Mouse (Mus musculus): Measurements from ENCODE around the gene Sec61a1. TPM values are rescaled to one million over a fixed set of nuclear protein-coding genes. Genes with fewer than 3 reads are reported as not detected.
A peak's percentile ranks its signal among the peaks of the same experiment; 100 is the strongest.

Sec61a1 gene
- polyA plus RNA-seq, 1 experiment from 2014 or later: 156 TPM

DNA sequence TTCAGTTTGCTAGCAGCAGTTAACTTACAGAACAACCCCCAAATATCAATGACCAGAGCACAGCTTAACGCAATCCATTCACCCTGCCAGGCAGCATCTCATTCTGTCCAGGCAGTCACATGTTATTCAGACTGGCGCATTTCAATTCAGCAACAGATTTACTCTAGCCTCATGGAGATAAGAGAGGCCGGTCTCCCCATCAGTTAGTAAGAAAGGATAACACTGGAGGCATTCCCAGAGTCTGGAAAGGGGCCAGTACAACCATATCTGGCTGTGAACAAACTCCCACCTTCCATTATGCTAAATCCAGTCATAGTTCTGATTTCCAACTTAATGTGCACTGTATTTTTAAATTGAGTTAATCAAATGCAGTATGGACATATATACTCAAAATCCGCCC, 4.2 kb downstream of the Sec61a1 start:
- Histone ChIP-seq H3K27me3 (replicated peaks) (no peaks in the 10 kb centered on the region), H3K9ac (no peak overlapping the region), H3K4me1 (peaks cover 45% of the 10 kb centered on the region), H3K27ac (no peak overlapping the region), H3K36me3 (peaks cover 77% of the 10 kb centered on the region), H3K4me3 (no peak overlapping the region), H3K9me3 (replicated peaks) (no peaks in the 10 kb centered on the region), H3K4me2 (no peak overlapping the region)
- 72% methylated on average over 4 of the region's 4 CpGs for WGBS (ENCODE audit: insufficient replicate concordance)
- no peak for ATAC-seq

DNA sequence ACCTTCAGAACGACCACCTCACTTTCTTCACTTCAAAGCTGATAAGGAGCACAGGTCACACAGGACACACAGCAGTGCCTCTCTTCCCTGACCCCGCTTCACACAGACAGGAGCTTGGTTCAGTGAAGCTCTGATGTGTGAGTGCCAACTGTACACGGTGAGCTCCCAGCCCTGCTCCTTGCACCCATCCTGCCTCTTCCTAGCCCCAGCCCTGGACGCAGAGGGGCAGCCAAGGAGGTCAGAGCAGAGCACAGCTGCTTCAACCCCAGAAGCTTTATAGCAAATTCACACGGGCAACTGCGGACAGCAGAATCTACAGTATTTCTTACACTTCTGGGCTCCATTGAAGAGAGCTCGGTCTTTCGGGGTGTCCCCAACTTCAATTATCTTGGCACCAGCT, 4.7 kb downstream of the Sec61a1 start:
- no peaks in the 10 kb centered on the region for H3K27me3 ChIP-seq (replicated peaks)
- H3K4me2 ChIP-seq: no peak overlapping the region
- peaks cover 39% of the 10 kb centered on the region for H3K4me1 ChIP-seq
- H3K27ac ChIP-seq: no peak overlapping the region
- ATAC-seq: no peak
- no peak overlapping the region for H3K4me3 ChIP-seq
- H3K9ac ChIP-seq: no peak overlapping the region
- H3K9me3 ChIP-seq (replicated peaks): no peaks in the 10 kb centered on the region
- peaks cover 83% of the 10 kb centered on the region for H3K36me3 ChIP-seq
- 84% methylated on average over 8 of the region's 8 CpGs for WGBS (ENCODE audit: insufficient replicate concordance)

DNA sequence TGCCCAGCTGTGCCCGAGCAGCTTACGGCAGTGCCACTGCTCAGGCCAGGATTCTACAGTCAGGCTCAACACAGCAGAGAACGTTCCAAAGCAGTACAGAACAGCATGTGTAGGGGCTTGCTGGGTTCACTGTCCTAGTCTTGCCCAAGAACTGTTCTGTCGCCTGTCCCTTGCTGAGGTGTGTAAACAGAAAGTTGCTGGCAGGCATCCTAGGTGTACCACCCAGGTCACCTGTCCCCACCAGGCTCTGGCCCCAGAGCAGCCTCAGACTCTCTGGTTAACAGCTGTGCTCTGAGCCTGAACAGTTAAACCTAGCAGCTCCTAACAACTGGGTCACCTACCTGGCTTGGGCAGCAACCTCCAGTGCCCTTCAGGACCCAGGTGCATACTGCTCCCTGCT, 15.7 kb downstream of the Sec61a1 start:
- Histone ChIP-seq H3K4me2 (peak overlapping the region; percentile 63), H3K27me3 (replicated peaks) (no peaks in the 10 kb centered on the region), H3K4me1 (peaks cover 62% of the 10 kb centered on the region), H3K36me3 (peaks cover 63% of the 10 kb centered on the region), H3K9me3 (replicated peaks) (no peaks in the 10 kb centered on the region), H3K9ac (peak overlapping the region; percentile 23; the same call in 1 of the 2 replicates), H3K27ac (peak overlapping the region; percentile 94), H3K4me3 (no peak overlapping the region)
- 74% methylated on average over 4 of the region's 4 CpGs for WGBS (ENCODE audit: insufficient replicate concordance)
- ATAC-seq: no peak

DNA sequence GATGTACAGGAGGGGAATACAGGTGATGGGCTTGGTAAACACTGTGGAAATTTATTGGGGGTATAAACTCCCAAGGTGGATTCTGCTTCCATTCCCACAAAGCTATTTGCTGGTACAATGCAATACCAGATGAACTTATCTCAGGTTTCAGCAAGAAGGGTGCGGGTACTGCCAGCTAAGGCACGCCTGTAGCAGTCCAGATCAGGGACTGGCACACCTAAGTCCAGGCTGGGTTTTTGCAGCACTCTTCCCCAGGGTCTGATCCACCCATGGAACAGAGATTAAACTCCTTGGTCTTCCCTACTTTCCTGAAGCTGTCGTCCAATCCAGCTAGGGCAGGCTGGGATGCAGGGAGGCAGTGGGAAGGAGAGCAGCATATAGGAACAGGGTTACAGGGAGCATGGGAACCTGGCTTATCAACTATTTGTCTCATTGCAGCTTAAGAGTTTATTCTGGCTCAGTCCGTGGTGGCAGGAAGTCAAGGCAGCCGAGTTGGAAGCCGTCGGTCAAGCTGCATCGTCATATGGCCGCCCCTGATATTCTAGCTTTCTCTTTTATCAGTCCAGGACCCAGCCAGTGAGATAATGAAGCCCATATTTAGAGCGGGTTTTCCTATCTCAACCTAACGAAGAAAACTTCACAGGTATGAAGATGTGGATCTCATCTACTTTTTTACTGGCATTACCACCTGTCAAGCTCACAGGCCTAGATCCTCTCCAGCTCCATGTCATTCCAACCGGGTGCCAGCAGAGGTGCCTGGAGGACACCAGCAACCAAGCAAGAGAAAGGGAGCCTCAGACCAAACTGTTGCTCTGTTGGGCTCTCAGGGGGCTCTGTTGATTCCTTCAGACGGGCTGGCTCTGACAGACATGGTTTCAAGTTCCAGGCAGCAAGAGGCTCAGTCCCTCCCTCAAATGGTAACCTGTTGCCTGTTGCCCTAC, 16.4 kb downstream of the Sec61a1 start:
- Histone ChIP-seq H3K4me1 (peaks cover 62% of the 10 kb centered on the region), H3K9ac (peak overlapping the region; percentile 63), H3K27ac (peak overlapping the region; percentile 94), H3K4me3 (no peak overlapping the region), H3K36me3 (peaks cover 63% of the 10 kb centered on the region), H3K9me3 (replicated peaks) (no peaks in the 10 kb centered on the region), H3K27me3 (replicated peaks) (no peaks in the 10 kb centered on the region), H3K4me2 (peak overlapping the region; percentile 63)
- ATAC-seq: peak; percentile 75
- WGBS (ENCODE audit: insufficient replicate concordance): 18% methylated on average over 13 of the region's 13 CpGs

DNA sequence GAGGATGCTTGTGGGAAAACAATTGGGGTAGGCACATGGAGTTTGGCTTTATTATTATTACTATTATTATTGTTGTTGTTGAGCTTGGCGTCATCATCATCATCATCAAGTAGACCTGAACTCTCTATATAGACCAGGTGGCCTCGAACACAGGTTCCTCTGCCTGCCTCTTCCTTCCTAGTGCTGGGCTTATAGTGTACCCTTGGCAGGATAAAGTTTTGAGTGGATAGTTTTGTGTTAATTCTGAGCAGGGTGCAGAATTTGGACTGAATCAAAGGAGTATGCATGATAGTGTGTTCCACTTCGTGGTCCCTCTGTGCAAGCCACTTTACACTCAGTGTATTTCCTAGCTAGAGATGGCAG, 18.3 kb downstream of the Sec61a1 start:
- Histone ChIP-seq H3K4me3 (peak overlapping the region; percentile 60), H3K9me3 (replicated peaks) (no peaks in the 10 kb centered on the region), H3K27me3 (replicated peaks) (no peaks in the 10 kb centered on the region), H3K27ac (peak overlapping the region; percentile 94), H3K4me2 (peak overlapping the region; percentile 81), H3K4me1 (peaks cover 70% of the 10 kb centered on the region), H3K9ac (peak overlapping the region; percentile 69), H3K36me3 (peaks cover 63% of the 10 kb centered on the region)
- 10% methylated on average over 3 of the region's 3 CpGs for WGBS (ENCODE audit: insufficient replicate concordance)
- no peak for ATAC-seq

DNA sequence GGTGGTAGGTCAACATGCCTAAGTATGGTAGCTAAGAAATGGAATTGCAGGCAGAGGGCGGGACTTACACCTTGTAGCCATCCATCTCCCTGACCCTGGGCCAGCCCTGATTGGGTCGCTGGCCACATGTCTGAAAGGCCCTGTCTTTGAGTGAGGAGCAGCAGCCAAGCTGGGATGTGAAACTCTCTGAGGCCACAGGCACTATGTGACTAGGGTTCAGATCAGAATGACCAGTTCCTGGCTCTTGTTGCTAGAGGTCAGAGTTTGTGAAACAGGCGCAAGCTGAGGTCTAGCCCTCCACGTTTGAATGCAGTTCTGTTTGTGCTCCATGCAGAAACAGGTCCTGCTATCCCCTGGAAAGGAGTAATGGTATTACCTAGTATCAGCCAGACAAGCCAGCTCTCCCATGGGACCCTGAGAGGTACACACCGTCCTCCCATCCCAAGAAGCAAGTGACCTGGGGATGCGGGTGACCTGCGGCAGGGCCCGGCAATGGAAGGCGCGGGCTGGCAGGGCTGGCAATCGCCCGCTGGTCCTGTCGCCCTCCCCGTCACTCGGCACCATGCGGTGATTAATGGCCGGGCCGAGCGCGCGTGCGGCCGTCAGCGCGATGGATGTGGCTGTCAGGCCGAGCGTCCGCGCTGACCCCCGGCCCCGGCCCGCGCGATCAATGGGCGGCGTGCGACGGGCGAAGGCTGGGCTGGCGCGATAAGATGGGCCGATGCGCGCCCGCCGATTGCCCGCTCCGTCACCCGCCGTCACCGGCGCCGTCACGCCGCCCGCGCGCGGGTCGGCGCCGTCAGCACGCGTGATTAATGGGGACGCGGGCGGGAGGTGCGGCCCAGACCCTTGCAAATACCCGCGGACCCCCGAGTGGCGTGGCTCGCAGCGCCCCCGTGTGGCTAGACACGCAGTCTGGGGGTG, 19.0 kb downstream of the Sec61a1 start:
- Histone ChIP-seq H3K27me3 (replicated peaks) (no peaks in the 10 kb centered on the region), H3K27ac (peak overlapping the region; percentile 94), H3K9me3 (replicated peaks) (no peaks in the 10 kb centered on the region), H3K4me2 (peak overlapping the region; percentile 81), H3K4me1 (peaks cover 72% of the 10 kb centered on the region), H3K36me3 (peaks cover 57% of the 10 kb centered on the region), H3K4me3 (peak overlapping the region; percentile 60), H3K9ac (peak overlapping the region; percentile 69)
- peak; percentile 65 for ATAC-seq
- WGBS (ENCODE audit: insufficient replicate concordance): 3% methylated on average over 76 of the region's 76 CpGs

DNA sequence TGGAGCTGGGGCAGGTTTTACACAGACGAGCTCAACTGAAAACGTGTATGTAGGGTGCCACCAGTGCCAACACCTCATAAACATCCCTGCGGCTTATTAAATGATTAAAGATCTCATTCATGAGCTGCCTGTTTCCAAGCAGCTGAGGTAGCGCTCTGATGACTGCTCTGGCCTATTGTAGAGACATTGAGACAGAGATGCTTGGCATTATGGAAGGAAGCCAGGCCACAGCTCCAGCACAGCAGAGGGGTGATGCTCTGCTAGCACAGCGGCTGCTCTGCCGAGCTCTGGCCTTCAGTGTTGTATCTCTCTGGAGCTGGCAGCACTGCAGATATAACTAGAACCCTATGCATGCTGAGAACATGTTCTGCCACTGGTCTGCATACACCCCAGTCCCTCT, 25.0 kb downstream of the Sec61a1 start:
- H3K27ac ChIP-seq: no peak overlapping the region
- 82% methylated on average over 6 of the region's 6 CpGs for WGBS (ENCODE audit: insufficient replicate concordance)
- H3K4me1 ChIP-seq: peaks cover 12% of the 10 kb centered on the region
- H3K4me3 ChIP-seq: no peak overlapping the region
- H3K9me3 ChIP-seq (replicated peaks): no peaks in the 10 kb centered on the region
- no peak overlapping the region for H3K9ac ChIP-seq
- H3K27me3 ChIP-seq (replicated peaks): no peaks in the 10 kb centered on the region
- H3K4me2 ChIP-seq: no peak overlapping the region
- H3K36me3 ChIP-seq: peaks cover 85% of the 10 kb centered on the region
- ATAC-seq: no peak

DNA sequence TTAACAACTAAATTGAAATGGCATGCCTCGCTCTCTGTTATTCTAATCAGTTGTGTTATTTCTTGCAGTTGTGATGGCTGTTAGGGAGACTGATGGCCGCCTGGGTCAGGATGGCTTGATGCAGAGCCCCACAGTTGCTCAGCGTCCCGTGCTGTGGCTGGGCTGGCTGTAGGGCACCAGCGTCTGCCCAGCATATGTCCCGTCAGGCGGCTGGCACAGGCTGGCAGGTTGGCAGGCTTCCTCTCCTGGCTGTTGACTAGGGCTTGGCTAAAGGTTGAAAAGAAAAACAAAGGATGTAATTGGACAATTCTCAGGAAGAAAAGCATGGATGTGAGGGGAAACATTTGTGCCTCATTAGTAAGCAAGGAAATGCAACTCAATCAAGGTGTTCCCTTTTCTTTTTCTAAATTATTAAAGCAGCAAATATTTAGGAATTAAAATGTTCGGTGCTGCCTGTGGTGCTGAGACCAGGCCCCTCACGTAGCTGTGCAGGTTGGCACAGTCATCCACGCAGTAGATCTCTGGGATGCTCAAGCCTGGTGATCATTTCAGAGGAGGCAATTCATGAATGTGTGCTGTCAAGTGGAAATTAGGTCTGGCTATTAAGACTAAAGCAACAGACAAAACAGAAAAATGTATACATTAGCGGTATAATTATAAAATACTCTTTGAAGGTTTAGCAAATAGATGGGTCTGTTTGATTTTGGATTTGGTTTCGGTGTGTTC, 27.9 kb downstream of the Sec61a1 start:
- Histone ChIP-seq H3K4me3 (no peak overlapping the region), H3K9ac (no peak overlapping the region), H3K4me1 (peaks cover 5% of the 10 kb centered on the region), H3K27me3 (replicated peaks) (no peaks in the 10 kb centered on the region), H3K4me2 (no peak overlapping the region), H3K27ac (no peak overlapping the region), H3K9me3 (replicated peaks) (no peaks in the 10 kb centered on the region), H3K36me3 (peaks cover 86% of the 10 kb centered on the region)
- WGBS (ENCODE audit: insufficient replicate concordance): 85% methylated on average over 12 of the region's 12 CpGs
- no peak for ATAC-seq

DNA sequence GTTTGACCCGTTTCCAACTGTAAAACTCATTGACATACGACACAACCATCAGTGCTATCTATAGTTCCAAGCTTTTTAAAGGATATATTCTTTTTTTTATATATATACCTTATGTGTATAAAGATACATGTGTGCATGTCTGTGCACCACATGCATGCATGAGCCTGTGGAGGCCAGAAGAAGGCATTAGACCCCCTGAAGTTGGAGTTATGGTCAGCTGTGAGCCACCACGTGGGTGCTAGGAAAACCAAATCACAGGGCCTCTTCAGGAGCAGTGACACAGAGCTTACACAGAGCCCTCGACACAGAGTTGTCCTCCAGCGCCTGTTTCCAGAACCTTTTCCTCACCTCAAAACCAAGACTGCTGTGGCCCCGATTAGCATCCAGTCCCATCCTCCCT, 28.9 kb downstream of the Sec61a1 start:
- no peaks in the 10 kb centered on the region for H3K27me3 ChIP-seq (replicated peaks)
- no peak overlapping the region for H3K9ac ChIP-seq
- no peak for ATAC-seq
- peaks cover 91% of the 10 kb centered on the region for H3K36me3 ChIP-seq
- no peaks in the 10 kb centered on the region for H3K9me3 ChIP-seq (replicated peaks)
- no peak overlapping the region for H3K27ac ChIP-seq
- H3K4me1 ChIP-seq: peaks cover 1% of the 10 kb centered on the region; the same call in 1 of the 2 replicates
- WGBS (ENCODE audit: insufficient replicate concordance): 80% methylated on average over 6 of the region's 6 CpGs
- H3K4me3 ChIP-seq: no peak overlapping the region
- H3K4me2 ChIP-seq: no peak overlapping the region

DNA sequence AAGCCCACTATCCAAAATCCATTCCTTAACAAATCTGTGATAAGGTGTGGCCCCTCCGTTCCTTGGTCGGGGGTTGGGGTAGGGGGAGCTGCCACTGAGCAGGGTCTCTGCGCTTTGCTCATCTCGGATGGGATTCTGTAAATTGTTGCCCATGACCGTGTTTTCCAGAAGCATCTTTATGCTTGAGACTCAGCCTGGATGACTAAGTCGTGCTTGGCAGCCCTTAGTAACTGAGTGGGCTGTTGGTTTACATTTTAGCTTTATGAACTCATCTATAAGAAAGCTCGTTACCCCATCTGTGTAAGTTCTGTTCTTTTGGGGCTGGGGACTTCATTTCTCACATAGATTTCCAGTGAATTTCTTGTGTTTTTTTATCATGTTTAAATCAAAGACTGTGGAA, 29.7 kb downstream of the Sec61a1 start:
- Histone ChIP-seq H3K27me3 (replicated peaks) (no peaks in the 10 kb centered on the region), H3K36me3 (peaks cover 96% of the 10 kb centered on the region), H3K9ac (no peak overlapping the region), H3K4me3 (no peak overlapping the region), H3K9me3 (replicated peaks) (no peaks in the 10 kb centered on the region), H3K4me1 (peaks cover 6% of the 10 kb centered on the region; the same call in 1 of the 2 replicates), H3K27ac (no peak overlapping the region), H3K4me2 (no peak overlapping the region)
- 79% methylated on average over 7 of the region's 7 CpGs for WGBS (ENCODE audit: insufficient replicate concordance)
- ATAC-seq: no peak

DNA sequence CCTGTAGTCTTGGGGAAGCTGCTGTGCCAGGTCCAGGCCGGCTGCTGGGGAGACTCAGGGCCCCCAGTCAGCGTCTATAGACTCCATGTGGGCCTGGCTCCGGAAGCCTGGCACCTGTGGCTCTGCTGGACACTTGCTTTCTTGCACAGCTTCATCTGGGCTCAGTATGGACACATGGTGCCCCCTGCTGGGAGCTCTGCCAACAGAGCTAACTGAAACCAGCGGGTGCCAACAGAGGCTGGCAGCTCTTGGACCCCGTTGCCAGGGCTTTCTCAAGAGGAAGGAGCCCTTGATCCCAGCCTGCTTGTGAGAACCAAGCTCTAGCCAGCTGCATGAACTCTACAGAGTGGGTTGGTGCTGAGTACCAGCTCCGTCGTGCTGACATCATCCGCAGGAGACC, 31.8 kb downstream of the Sec61a1 start:
- 77% methylated on average over 8 of the region's 8 CpGs for WGBS (ENCODE audit: insufficient replicate concordance)
- H3K9me3 ChIP-seq (replicated peaks): no peaks in the 10 kb centered on the region
- peaks cover 96% of the 10 kb centered on the region for H3K36me3 ChIP-seq
- no peak overlapping the region for H3K9ac ChIP-seq
- H3K4me1 ChIP-seq: peaks cover 6% of the 10 kb centered on the region; the same call in 1 of the 2 replicates
- H3K4me2 ChIP-seq: no peak overlapping the region
- H3K27ac ChIP-seq: no peak overlapping the region
- no peak for ATAC-seq
- H3K4me3 ChIP-seq: no peak overlapping the region
- no peaks in the 10 kb centered on the region for H3K27me3 ChIP-seq (replicated peaks)
